Mouse (Mus musculus) CD4-positive helper T cell, adult 2 months (primary cell): ENCODE measurements at regions not wholly inside any gene's neighbourhood (a gene's known extent, or its start where the extent isn't known, plus 50 kb on each side); places are given as distances from the start of the nearest gene placed in this dataset.

Source experiments
- DNase-seq: peaks from one replicate; pipeline ENCODE4 v3.0.0-alpha.2; 2012; ENCODE audit warnings: low read depth, missing footprints, low spot score

DNA sequence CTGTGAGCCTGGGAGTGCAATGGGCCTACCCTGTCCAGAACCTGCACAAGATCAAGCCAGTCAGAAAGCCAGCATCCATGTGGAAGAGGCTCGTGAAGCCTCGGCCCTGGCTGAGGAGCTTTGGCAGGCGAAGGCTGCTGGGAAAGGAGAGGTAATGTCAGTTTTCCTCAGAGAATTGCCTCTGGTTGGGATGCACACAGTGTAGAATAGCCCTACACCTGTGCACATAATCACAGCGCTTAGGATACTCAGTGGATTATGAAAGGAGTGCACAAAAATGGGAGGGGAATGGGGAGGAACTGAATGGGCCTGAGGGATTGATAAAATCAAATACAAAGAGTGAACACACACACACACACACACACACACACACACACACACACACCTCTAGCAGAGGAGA is 319.9 kb upstream of the Sphkap start:
- DNase-seq, result no peak

DNA sequence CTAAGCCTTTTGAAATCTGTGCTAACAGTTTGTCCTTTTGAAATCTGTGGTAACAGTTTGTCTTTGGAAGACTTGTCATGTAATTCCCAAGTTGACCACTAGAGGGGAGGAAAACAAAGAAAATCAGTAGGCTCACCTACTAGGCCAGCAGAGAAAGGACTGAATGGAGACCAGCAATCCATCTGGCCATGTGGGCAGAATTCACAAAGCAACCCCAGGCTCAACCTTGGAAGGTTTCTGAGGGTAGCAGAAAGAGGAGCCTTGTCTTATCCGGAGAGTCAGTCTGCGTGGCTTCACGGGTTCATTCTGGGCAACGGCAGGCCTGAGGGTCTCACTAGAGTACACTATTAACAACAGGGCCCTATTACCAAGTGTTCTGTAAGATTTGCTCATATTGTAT is 319.2 kb upstream of the Sphkap start:
- DNase-seq, result peak; percentile 9

DNA sequence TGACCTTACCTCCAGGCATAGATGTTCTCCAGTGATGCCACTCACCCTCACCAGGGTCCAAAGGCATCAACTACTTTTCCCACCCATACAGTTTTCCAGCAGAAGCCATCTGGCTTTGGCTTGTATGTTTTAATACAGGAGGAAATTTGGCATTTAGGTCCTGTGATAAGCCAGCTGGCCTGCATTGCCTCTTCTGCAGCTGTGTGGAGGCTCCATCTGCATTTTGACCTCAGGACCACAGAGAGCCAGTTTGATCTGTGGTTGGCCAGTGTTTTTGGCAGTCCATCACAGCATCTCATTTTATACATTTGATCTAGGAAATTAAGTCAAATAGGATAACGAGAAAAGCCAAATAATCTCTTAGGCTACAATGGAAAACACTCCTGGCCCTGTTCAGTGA is 315.1 kb upstream of the Sphkap start:
- no peak for DNase-seq

DNA sequence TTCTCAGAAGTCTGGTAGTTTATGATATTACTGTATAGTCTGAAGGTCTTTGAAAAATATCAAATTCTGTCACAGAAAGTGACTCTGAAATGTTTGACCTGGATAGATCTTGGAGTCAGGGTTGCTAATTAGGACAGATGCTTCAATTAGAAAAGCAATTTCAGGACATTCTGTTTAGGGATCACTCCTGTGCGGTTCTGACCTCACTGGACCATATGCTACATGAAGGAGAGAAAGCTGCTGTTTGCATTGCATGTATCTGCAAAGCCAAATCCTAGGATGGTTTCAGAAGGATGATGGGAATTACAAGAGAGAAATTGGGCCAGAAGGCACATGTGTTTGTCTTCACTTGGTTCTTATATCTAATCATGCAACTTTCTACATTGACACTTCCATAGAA is 312.2 kb upstream of the Sphkap start:
- DNase-seq, result no peak

DNA sequence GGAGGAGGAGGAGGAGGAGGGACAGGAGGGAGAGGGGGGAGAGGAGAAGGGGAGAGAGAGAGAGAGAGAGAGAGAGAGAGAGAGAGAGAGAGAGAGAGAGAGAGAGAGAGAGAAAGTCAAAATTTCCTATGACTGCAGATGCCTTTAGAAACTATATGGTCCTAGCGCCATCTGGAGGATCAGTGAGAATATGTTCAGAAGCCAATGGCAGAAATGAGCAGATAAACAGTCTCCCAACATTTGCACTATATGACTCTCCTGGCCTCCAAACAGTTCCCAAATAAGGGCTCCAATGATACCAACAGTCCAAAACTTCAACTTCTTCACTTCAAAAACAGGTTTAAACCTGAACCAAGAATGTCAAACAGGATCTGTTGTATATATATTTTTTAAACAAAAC is 309.1 kb upstream of the Sphkap start:
- no peak for DNase-seq

DNA sequence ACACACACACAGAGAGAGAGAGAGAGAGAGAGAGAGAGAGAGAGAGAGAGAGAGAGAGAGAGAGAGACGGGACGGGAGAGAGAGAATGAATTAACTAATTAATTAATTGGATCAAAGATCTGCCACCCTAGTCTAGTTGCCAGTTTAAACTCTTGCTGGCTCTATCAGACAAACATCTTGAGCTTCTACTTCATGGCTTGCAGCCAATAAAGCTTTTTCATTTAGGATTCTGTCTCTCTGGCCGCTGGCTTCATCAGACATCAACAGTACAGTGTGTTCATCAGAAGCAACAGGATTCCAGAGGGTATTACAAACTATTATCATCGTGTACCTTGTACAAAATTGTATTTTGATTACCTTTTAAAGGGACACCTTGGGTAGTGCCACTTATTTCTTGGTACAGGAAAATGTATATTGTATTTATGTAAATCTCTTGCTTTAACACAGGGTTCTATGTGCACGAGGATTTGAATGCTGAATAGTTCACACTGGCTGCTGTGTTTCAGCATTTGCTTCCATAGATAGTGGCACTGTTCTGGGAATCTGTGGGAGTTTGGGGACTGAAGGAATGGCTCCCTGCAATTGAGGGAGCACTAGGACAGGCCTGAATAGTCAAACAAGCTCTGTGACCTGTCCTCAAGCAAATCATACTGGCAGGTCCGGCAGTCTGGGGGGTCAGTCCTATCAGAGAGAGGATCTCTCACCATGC is 293.9 kb upstream of the Sphkap start:
- no peak for DNase-seq

DNA sequence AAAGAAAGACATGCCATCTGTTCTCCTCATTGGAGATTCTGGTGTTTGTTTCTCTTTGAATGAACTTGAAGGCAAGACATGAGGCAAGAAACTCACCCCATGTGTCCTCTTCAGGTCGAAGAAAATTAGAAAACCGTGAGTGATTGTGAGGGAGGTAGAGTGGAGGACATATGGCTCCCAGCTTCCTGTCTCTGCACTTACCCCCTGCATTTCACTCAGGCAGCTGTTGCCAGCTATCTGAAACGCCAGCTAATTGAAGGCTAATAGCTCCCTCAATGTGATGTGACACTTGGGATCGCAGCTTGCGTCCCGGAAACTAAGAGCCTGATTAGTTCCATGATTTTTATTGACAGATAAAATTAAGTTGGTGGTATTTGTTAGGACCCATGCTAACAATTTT is 289.4 kb upstream of the Sphkap start:
- no peak for DNase-seq

DNA sequence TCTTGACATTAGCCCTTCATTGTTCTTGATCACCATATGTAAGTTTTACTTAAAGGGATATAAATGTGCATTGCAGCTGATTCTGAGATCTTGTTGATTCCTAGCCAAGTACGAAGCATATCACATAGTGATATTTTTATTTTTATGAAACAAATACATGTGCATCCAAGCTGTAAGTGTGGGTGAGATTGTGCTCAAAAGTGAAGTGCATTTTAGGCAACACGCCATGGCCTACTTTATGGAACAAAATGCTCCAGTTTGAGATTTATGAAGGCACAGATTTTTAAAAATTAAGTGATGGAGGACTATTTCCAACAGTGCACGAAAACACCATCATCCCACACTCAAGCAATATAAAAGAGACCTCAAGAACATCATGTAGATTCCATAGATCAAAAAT is 277.2 kb upstream of the Sphkap start:
- DNase-seq, result no peak

DNA sequence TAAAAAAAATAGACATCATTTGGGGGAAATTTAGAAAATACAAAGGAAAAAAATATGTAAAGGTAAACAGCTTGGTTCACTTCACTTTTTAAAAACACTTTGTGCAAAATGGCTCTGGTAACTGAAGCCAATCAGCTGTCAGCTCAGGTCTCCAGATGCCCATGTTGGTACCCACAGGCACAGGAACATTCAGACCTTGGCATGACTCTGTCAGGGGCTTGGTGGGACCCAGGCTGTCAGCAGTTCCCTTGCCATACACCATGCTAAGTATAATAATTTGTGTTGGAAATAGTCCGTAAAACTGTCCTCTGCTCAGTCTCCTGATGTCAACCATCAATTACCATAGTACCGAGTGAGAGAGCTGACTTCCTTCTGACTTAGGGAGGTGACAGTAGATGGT is 257.3 kb upstream of the Sphkap start:
- no peak for DNase-seq

DNA sequence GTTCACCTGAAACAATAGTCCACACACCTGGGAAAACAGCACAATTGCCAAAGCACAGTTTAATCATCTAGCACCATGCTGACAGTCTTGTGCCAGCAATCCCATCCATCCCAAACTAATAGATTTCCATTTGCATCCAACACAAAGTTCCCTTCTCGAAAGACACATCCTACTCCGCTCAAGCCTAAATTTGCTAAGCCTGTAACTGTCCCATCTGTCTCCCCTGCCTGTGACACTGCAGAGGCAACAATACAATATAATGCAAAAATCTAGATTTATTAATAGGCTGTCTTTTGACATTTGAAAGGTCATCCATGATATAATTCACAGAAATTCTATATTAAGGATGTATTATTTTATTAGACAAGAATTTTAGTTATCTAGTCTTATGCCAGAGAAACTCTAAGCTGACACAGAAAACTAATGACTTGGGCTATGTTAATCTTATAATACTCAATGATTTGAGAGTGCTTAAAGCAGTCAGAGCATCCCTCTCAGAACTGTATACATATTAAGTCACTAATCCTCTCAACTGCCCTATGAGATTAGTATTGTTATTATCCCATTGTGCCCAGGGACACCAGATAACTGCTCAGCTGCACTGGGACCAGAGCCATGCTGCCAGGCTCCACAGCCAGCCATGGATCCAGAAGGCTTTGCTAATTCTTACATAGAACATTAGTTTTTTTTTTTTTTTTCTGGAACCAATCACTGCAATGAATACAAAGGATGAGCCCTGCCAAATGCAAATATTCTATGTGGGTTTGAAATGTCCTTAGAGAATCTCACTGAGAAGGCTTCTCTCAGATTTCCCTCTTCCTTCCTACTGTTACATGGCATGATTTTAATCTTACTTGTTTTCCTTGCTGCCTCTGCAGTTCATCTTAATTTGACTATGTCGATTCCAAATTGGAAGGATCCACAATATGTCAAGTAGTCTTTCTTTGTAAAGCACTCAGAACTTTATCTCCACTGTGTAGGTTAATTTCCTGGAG is 254.1 kb upstream of the Sphkap start:
- DNase-seq, result no peak

DNA sequence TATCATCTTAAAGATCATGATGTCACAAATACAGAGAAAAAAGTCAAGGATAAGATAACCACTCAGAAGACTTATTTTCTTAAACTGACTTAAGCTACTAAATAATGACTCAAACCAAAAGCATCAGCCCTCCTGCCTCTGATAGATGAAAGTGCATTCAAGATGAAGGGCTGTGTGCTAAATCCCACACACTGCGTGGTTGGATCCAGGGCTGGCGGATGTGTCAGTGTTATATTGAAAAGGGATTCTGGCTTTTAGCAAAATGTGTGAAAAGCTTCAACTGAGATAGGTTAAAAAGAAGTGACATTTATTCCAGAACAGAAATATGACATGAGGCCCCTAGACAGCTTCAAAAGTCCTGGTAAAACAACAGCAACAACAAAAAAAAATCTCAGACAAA is 245.7 kb upstream of the Sphkap start:
- no peak for DNase-seq

DNA sequence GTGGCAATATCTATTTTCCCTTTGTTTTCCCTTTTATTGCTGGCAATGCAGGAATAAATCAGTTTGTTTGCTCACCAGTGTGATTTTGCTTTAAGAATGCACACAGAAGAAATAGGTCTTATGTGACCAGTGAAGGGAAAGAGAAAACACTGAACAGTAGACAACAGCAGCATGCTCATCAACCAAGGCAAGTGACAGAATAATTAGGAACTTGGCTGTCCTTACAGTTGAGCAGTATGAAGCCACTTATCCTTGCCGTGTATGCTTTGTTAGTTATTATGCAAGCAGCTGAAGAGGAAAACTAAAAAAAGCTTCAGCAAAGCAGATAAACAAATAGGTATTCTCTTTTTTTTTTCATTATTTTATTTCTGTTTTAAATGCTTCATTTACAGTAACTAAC is 237.6 kb upstream of the Sphkap start:
- DNase-seq, result no peak

DNA sequence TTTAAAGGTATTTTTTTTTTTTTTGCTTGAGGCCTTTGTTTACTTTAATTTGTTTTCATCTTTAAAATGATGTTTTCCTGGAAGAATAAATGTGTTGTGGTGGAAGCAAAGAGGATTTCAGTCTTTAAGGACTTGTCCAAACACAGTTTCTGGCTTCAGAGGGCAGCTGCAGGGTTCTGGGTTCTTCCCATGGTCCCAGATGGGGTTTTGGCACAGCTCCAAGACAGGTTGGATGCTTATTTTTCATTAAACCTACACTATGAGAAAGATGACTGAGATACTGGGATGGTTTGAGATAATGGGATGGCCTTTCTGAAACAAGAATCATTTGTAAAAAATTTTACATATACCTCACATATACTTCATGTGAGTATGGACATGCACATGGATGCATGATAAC is 234.7 kb upstream of the Sphkap start:
- no peak for DNase-seq

DNA sequence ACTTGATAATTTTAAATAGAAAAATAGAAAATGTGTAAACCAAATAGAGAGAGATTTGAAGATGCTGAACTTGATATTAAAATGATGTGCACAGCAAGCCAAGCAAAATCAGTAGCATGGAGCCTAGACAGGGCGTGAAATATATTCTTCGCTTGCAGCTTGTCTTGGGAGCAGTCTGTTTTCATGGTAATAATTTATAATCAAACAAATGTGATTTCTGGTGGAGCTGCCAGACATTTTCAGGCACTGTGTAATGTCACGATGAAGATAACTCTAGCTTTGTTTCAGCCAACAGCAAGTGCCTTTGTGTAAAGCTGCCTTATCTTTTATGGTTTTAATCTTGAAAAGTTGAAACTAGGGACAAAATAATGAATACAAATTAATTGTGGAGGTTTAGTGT is 228.1 kb upstream of the Sphkap start:
- DNase-seq, result no peak

DNA sequence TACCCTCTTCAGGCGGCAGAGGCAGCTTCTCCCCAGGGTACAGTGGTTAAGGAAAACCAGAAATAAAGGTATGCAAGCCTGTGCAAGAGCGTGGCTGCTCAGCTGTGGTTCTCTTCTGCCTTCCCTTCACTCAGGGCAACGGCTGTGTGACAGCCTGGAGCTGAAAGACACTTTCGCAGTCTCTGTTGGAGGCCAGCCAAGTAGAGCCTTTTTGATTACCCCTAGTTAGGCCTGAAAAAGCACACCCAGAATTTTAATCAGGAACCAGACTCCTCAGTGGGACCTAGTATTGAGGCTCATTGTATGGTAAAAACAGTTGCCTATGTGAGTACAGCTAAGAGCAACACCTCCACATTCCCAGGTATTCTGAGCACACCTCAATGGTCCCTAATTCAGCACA is 223.8 kb upstream of the Sphkap start:
- no peak for DNase-seq

DNA sequence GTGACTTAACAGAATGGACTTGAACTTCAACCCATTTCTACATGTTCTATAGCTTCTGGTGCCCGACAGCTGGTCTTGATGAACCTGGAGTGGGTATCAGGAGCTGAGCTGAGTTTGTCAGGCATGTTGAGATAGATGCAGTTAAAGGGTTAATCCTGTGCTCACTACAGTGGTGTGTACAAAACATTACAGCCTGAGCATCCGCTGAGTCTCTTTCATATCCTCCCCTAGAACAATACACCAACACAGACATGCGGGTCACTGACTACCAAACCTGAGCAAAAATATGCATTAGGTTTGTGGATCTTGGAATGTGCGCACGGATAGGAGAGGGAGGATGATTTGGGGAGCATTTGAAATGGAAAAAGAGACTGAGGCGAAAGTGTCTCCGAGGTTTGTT is 223.4 kb upstream of the Sphkap start:
- no peak for DNase-seq

DNA sequence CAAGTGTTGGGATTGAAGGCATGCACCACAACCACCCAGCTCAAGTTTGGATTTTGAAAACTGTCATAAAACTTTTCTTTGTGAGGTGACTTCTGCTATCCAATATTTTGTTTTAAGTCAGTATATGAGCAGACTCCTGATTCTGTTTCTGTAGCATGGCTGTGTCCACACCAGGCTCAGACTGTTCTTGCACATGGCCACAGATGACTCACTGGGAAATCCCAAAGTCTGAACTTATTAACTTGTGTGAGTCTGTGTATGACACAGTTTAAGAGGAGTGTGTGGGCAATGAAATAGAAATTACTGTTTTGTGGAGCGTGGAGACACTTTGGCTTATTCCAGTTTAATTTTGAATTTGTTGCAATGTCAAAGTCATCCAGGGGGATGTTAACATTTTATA is 179.3 kb upstream of the Sphkap start:
- DNase-seq, result no peak

DNA sequence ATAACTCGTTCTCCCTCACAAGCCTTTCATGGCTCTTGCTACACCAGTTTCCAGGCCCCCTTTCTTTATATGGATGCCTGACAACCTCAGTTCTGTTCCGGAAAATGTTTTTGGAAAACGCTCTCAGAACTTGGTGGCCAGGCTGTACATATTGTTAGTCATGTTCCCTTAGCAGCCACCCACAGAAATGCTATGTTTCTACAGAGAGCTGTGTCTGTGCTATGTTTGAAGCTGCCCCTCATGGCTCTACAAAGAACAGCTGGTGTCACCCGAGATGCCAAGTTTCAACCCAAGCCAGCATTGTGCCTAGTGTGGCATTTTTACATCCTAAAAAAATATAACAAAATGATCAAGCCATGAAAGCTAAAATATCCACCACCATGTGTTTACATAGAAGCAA is 175.0 kb upstream of the Sphkap start:
- DNase-seq, result no peak

DNA sequence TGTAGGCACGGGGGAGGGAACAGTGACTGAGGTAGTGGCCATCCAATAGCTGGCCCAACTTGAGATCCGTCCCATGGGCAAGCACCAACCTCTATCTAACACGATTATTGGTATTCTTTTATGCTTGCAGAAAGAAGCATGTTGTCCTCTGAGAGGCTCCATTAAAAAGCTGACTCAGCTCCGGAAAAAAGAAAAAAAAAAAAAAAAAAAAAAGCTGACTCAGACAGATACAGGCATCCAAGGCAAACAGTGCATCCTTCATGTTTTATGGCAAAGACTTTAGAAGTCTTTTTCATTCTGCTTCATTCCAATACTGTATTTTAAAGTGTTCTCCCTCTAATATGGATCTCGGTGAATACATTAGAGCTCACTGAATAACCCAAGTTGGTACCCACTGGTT is 162.0 kb upstream of the Sphkap start:
- DNase-seq, result no peak

DNA sequence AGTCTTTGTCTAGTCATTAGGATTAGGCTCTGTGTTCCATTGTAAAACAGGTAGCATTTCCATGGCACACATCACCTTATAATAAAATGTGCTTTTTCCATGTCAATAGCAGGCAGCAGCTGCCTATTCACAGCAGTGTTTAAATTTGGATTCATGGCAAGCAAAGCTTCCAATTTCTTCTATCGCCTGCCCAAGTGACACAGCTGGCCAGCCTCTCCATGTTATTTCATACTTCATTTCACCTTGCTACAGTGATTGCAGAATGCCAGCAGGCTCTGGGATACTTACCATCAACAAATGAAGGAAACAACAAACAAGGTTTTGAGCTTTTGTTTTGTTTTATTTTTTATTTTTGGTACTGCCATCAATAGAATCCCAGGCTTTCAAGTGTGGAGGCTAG is 160.7 kb upstream of the Sphkap start:
- DNase-seq, result no peak

DNA sequence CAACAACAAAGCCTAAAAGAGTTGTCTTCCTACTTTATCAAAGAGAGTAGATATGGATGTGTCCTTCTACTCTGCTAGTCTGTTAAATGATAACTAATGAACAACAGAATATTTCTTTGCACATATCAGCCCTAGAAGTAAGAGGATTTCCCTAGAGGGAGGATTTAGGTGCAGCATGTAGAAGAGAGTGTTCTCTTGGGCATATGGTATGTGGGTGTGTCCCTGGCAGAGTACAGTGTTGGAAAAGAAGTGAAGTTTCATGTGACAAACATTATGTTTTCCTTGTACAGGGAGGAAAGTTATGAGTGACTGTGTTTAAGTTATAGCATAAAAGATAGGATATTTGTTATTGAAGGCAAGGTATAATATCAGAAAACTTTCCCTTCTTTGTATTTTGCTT is 143.6 kb upstream of the Sphkap start:
- no peak for DNase-seq

DNA sequence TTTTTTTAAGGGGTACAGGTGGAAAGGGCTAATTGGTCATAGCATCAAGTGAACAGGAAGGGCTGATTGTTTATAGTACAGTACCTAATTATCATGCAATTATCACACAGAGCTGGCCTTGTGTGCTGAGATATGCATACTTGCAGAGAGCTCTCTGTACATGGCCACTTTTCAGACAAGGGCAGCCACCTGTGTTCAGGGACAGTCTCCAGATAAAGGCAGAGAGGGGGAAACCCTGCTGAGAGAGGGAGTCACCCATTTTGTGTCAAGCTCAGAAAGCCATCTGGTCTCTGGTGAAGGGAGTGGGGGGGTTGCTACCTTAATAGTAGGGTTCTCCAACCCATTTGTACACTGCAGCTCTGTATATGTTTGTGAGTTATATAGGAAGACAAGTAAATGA is 127.5 kb upstream of the Sphkap start:
- DNase-seq, result no peak

DNA sequence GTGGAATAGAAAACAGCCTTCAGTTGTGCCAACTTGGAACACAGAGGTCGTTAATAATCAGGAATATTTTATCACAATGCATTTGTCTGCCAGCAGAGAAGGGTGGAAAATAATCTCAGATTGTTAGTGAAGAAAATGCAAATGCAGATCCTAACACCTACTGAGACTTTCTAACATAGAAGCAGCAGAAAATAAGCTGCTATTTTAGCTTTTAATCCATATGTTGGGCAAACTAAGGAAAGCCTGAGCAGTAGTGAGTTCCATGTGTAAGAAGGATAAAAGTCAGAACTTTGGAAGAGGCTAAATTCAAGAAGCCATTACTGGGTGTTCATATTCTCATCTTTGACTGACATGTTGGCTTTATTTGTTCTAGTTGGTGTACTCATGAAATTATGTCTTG is 119.8 kb upstream of the Sphkap start:
- DNase-seq, result no peak
